Comparison of ENCODE assay signal across 8 mouse cellular contexts in the genomic region with DNA sequence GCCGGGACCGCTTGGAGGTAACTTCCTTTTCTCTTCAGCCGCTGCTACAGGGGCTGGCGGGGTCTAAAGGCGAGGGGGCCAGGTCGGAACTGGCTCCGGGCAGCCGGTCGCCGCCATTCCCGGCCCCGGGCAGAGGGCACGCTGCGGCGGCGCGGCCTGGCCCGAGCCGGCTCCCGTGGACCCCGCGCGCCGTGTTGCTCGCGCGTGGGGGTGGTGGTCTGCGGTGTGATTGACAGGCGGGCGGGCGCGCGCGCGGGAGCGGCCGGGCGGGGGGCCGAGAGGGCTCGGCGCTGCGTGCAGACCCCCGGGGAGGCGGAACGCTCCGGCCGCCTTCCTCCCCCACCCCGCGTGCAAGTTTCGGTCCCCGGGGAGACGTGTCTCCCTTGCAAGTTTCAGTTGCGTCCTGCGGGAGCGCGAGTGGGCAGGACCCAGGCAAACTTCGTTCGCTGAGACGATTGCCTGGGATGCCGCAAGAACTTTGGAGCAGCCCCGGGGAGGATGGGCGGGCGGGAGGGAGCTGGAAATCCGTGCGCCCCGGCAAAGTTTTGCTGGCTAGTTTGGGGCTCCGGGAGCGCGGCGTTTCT. TPM values are rescaled to one million over a fixed set of nuclear protein-coding genes. Genes with fewer than 3 reads are reported as not detected.
A peak's percentile ranks its signal among the peaks of the same experiment; 100 is the strongest.
DNase-seq lines count a peak whose midpoint lies in the region; ATAC-seq lines count a peak whose summit lies in the region.

No protein-coding gene starts in this region.

- H3K27me3 ChIP-seq in embryonic facial prominence, embryonic 11.5 days (ENCODE audit: control insufficient read depth, insufficient read depth, low read length) = no peaks in the 10 kb centered on the region
- no peaks in the 10 kb centered on the region for H3K27me3 ChIP-seq in kidney, embryonic 14.5 days (ENCODE audit: control insufficient read depth, insufficient read depth, low read length)
- H3K27me3 ChIP-seq in liver, embryonic 11.5 days (replicated peaks; ENCODE audit: control insufficient read depth, insufficient read depth, low read length) = no peaks in the 10 kb centered on the region; the same call in 1 of the 2 replicates

- no peaks in the 10 kb centered on the region for H3K36me3 ChIP-seq in embryonic facial prominence, embryonic 11.5 days (replicated peaks; ENCODE audit: control insufficient read depth, insufficient read depth, low read depth, low read length)
- H3K36me3 ChIP-seq in kidney, embryonic 14.5 days (ENCODE audit: control insufficient read depth, insufficient read depth, low read length) = no peaks in the 10 kb centered on the region
- no peaks in the 10 kb centered on the region for H3K36me3 ChIP-seq in liver, embryonic 11.5 days (ENCODE audit: control insufficient read depth, insufficient read depth, low read length)

- H3K9me3 ChIP-seq in embryonic facial prominence, embryonic 11.5 days (replicated peaks; ENCODE audit: control insufficient read depth, low read length) = no peaks in the 10 kb centered on the region
- H3K9me3 ChIP-seq in kidney, embryonic 14.5 days (ENCODE audit: control insufficient read depth, low read length) = no peaks in the 10 kb centered on the region
- H3K9me3 ChIP-seq in liver, embryonic 11.5 days (ENCODE audit: control insufficient read depth, low read length) = no peaks in the 10 kb centered on the region

- DNase-seq in 416B (ENCODE audit: low read depth) = peak; percentile 35
- peak; percentile 80 for DNase-seq in adrenal gland, adult 2 months
- peak; percentile 65 for DNase-seq in embryonic facial prominence, embryonic 11.5 days (ENCODE audit: low spot score)
- DNase-seq in heart, adult 8-10 months (ENCODE audit: low spot score) = peak; percentile 49
- DNase-seq in liver, embryonic 11.5 days (ENCODE audit: low spot score) = peak; percentile 71
- DNase-seq in spleen, postnatal 36 days (ENCODE audit: low spot score in 2 of 2) = peak; percentile 53 to 64

- H3K27ac ChIP-seq in embryonic facial prominence, embryonic 11.5 days (replicated peaks; ENCODE audit: low read depth, low read length) = peak overlapping the region; percentile 99
- H3K27ac ChIP-seq in kidney, embryonic 14.5 days (ENCODE audit: low read depth, low read length) = peak overlapping the region; percentile 99
- H3K27ac ChIP-seq in liver, embryonic 11.5 days (ENCODE audit: low read depth, low read length) = peak overlapping the region; percentile 97

- peak; percentile 44 for ATAC-seq in embryonic facial prominence, embryonic 11.5 days (replicated peaks; ENCODE audit: insufficient number of reproducible peaks, low FRiP score, low TSS enrichment, low read depth)
- peak; percentile 75 for ATAC-seq in kidney, embryonic 14.5 days (ENCODE audit: low FRiP score, low TSS enrichment)
- peak; percentile 56 for ATAC-seq in liver, embryonic 11.5 days (replicated peaks; ENCODE audit: low FRiP score)
- peak; percentile 53; the same call in 1 of the 2 replicates for ATAC-seq in monocyte, adult 5-6 weeks (replicated peaks; ENCODE audit: insufficient number of reproducible peaks, low FRiP score, low TSS enrichment, poor library complexity, severe bottlenecking)

- under 1% methylated on average over 58 of the region's 70 CpGs for WGBS in embryonic facial prominence, embryonic 11.5 days
- WGBS in kidney, embryonic 14.5 days = 1% methylated on average over 63 of the region's 70 CpGs
- under 1% methylated on average over 63 of the region's 70 CpGs for WGBS in liver, embryonic 11.5 days

- peak overlapping the region; percentile 78 for H3K4me2 ChIP-seq in embryonic facial prominence, embryonic 11.5 days (ENCODE audit: low read depth, low read length)
- H3K4me2 ChIP-seq in kidney, embryonic 14.5 days (replicated peaks; ENCODE audit: low read depth, low read length) = peak overlapping the region; percentile 62
- H3K4me2 ChIP-seq in liver, embryonic 11.5 days = peak overlapping the region; percentile 90

- H3K4me3 ChIP-seq in embryonic facial prominence, embryonic 11.5 days (ENCODE audit: low read depth, low read length) = peak overlapping the region; percentile 92
- peak overlapping the region; percentile 91 for H3K4me3 ChIP-seq in kidney, embryonic 14.5 days (ENCODE audit: low read length)
- H3K4me3 ChIP-seq in liver, embryonic 11.5 days (ENCODE audit: low read depth, low read length) = peak overlapping the region; percentile 98

- H3K9ac ChIP-seq in embryonic facial prominence, embryonic 11.5 days (replicated peaks; ENCODE audit: low read length) = peak overlapping the region; percentile 97
- H3K9ac ChIP-seq in kidney, embryonic 14.5 days (ENCODE audit: low read depth, low read length) = peak overlapping the region; percentile 95
- H3K9ac ChIP-seq in liver, embryonic 11.5 days (ENCODE audit: low read depth, low read length) = peak overlapping the region; percentile 97

- no peaks in the 10 kb centered on the region for H3K4me1 ChIP-seq in embryonic facial prominence, embryonic 11.5 days (ENCODE audit: control insufficient read depth, insufficient read depth, low read length)
- peaks cover 16% of the 10 kb centered on the region; the same call in 1 of the 2 replicates for H3K4me1 ChIP-seq in kidney, embryonic 14.5 days (ENCODE audit: control insufficient read depth, insufficient read depth, low read length)
- H3K4me1 ChIP-seq in liver, embryonic 11.5 days (replicated peaks; ENCODE audit: control insufficient read depth, insufficient read depth, low read length) = peaks cover 15% of the 10 kb centered on the region

RNA-seq across cellular contexts. Expression of a gene that starts 0.6 kb away (rescaled TPM):
- total RNA-seq in adrenal gland, adult 2 months (2021) = 10 to 100 TPM; 35.9 to 42.0 TPM
- polyA plus RNA-seq in adrenal gland, adult 2 months (2012; rRNA removed) = 3.3 and 5.9 TPM in 2 replicates
- 11.4 and 12.7 TPM in 2 replicates for polyA plus RNA-seq in embryonic facial prominence, embryonic 11.5 days (2014; fragmentation: Nextera tagmentation; extraction: Ambion mirVana)
- total RNA-seq in heart, adult 8-10 months (2022) = 1 to 10 TPM; 5.1 to 6.8 (median 5.5) TPM
- polyA plus RNA-seq in kidney, embryonic 14.5 days (2014; fragmentation: Nextera tagmentation; extraction: Ambion mirVana) = 5.6 and 15.9 TPM in 2 replicates
- polyA plus RNA-seq in liver, embryonic 11.5 days (2014; fragmentation: Nextera tagmentation; extraction: Ambion mirVana) = 8.5 and 10.6 TPM in 2 replicates
- 17.1 to 24.3 TPM (median 21.7 TPM) in 3 replicates for total RNA-seq in monocyte, adult 5-6 weeks (2017)

Comparison
In these comparisons a context has a peak if more than half of its experiments do, and no peak if none do; other contexts are left out.
1. Peak in every context shown above with its lines: DNase-seq, ATAC-seq, H3K4me3 ChIP-seq and H3K27ac ChIP-seq.